Mouse (Mus musculus) left cerebral cortex, adult 11 months (tissue): ENCODE measurements at regions not wholly inside any gene's neighbourhood (a gene's known extent, or its start where the extent isn't known, plus 50 kb on each side); places are given as distances from the start of the nearest gene placed in this dataset.

Experiments
- DNase-seq: peaks from one replicate; pipeline ENCODE4 v3.0.0; 2022; ENCODE audit warnings: low spot score

- no peak for DNase-seq
These were observed 162.8 kb downstream of the Fzd1 start for GRCm38 (mm10) chr5:4595010-4595409.

DNA sequence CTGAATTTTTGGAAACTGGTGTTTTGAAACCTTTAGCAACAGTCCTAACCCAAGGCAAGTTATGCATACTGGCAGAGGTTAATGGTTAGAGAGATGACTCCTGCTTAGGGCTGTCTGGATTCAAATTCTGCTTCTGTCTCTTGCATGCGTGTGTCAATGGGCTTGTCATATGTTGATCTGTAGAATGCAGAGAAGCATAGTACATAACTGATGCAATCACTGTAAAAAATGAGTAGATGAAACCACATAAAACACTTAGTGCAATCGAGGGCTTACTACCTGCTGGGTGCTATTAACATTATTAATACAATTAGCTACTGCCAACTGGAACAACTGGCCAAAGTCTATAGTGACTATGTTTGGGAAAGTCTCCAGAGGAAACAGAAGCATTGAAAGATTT, 163.3 kb downstream of the Fzd1 start:
- no peak for DNase-seq

DNA sequence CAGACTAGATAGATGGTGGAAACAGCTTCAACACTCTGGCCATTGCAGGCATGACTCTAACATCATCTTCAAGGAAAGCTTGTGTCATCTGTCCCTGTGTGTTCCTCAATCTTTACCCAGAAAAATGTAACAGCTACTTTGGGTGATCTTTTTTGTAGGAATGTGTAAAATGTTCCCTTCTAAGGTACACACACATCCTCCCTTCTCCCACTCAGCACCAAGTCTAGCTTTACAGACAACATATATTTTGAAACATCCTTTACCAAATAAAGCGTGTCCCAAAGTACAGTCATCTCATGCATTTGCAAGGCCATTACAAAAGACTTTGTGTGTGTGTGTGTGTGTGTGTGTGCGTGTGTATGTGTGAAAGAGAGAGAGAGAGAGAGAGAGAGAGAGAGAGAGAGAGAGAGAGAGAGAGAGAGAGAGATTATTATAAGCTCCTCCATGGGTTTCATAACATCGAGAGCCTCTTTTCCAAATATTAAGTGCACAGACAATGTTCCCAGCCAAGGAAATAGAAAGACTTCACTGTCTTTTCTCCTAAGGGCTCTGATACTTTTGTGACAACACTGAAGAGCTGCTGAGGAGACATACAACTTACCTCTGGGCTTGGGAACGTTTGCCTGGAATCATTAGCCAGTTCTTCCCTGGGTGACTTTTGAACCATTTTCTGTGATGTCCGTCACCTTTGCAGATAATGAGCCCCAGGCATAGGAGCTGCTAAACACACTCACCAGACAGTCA, 164.0 kb downstream of the Fzd1 start:
- DNase-seq, result no peak

DNA sequence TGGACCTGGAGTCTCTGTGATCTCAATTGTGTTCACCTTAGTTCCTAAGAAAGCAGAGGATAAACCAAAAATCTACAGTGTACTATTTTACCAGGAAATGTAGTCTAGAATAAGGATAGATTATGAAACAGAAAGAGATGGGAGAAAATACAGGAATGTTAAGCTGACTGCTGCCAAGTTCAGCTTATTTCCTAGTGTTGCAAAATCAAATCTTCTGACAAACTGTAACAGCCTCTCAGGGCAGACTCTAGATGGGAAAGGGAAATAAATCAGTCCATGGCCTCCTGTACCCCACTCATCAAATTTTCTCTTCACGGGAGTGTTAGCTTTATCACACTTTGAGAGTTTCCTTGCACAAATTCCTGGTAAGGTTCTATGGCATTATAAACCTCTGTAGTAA, 166.1 kb downstream of the Fzd1 start:
- no peak for DNase-seq

DNA sequence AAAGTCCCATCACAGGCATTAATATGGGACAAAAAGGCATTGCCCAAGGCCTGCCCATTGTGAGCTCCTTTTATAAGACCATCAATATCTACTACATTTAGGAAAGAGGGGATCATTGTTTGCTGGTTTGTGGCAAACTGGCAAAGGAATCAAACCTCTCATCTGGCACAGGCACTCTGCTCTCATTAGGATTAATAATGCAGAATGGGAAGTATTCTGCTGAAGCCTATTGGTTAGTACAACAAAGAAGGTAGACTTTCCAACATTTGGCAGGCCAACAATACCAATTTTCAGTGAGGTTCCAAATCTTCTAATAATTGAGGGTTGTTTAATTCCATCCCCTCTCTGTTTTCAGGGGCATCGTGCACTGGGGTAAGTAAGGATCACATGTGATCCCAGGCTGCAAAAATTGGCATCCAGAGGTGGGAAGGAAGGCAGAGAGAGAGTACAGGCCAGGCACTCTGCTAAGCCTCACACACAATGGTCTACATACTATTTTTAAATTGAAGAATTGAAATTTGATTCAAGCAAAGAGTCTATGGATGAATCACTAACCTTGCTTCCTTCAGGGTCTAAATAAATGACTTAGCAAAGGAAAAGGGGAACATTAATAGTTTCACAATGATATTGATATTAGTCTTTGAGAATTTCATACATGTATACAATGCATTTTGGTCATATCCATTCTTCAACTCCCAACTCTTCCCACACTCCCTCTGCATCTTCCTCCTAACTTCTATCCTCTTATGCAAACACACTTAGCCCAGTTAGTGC, 174.9 kb downstream of the Fzd1 start:
- no peak for DNase-seq

DNA sequence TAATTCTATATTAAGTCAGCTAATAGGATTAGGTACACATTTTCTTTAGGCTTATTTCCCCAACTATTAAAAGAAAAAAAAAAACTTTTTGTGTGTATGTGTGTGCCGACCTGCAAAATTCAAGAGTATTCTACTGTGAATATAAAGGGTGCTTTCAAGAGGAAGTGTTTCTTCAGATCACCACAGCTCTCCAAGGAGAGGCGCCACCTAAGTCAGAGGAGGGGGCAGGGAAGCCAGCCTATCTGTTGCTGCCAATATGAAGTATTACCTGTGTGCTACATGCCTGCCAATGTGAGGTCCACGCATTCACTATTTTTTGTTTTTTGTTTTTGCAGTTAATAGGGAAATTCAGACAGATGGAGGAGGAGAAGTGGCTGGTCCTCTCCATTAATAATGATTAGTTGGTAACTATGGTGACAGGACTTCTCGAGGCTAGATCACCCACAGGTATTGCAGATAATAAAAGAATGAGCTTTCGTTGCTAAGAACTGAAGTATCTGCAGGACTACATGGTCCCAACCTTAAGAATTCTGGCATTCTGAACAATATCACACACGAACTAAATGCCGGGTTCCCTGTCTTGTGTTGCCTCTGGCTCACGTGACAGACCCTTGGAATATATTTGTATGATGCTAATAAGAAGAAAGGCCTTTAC, 177.5 kb downstream of the Fzd1 start:
- DNase-seq, result no peak

DNA sequence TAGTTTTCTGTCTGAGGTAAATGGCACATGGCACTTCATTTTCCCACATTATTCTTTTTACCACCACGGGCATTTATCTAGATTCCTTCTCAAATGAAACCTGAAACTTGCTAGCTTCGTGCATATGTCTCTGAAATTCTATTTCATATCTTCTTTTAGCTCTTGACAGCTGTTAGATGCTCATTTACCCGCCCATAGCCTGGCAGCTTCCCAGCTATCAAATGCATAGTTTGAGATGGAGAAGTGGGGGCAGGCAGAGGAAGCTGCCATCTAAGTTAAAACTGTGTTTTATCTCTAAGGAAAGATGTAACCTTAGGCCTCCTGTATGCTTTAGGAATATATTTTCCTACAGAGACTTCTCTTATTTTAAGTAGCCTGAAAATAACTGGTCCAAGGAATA, 179.0 kb downstream of the Fzd1 start:
- DNase-seq, result peak; percentile 42

GRCm38 (mm10) chr5:4577179-4577578, 180.7 kb downstream of the Fzd1 start:
- no peak for DNase-seq

DNA sequence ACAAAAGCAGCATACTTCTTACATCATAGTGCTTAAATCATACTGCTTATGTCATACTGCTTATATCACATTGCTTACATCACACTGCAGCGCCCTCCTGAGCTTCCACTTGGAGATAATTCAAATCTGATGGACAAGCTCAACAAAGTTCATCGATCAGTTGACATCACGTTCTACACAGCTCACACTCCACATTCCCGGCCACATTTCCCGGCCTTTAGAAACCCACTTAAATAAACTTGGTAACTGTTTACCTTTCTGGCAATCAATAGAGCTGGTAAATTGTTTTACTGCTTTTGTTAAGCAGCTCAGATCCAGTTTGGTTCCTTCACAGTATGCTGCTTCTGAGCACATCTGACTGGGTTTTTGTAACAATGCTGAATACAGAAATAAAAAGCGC, 194.0 kb downstream of the Fzd1 start:
- DNase-seq, result no peak

- no peak for DNase-seq
These were observed 196.2 kb downstream of the Fzd1 start for GRCm38 (mm10) chr5:4561661-4562060.

DNA sequence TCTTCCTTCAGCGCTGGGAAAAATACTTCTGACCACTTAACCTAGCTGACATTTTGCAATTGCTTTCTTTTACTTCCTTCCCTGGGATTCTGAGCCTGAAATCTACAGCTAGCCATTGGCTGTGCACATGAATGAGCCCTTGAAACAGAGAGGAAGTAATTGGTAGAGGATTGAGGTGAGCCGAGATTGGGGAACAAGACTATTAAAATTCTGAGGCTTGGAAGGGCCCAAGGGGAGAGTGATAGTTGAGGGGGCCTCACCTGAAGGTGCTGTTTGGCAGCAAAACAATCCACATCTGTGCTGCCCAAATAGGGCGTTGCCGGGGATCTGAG, 196.7 kb downstream of the Fzd1 start:
- DNase-seq, result no peak

GRCm38 (mm10) chr5:4560370-4561138, 197.3 kb downstream of the Fzd1 start:
- no peak for DNase-seq

- no peak for DNase-seq
These were observed 202.9 kb downstream of the Fzd1 start for GRCm38 (mm10) chr5:4554972-4555371.

DNA sequence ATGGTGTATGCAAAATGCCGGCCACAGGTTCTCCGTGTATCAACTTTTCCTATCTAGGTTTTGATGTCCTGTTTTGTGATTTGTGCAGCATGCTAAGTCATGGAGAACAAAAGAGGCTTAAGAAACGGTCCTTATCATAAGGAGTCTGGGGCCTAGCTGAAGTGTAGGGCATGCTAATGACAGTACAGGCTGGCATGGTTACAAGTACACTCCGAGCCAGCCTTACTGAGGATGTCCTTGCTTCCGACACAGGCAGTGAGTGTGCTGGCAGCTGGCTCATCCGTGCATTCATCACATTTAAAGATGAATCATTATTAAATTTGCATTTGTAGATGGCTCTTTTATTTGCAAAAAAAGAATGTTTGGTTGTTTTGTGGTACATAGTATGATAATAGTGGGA, 219.3 kb downstream of the Fzd1 start:
- DNase-seq, result no peak

DNA sequence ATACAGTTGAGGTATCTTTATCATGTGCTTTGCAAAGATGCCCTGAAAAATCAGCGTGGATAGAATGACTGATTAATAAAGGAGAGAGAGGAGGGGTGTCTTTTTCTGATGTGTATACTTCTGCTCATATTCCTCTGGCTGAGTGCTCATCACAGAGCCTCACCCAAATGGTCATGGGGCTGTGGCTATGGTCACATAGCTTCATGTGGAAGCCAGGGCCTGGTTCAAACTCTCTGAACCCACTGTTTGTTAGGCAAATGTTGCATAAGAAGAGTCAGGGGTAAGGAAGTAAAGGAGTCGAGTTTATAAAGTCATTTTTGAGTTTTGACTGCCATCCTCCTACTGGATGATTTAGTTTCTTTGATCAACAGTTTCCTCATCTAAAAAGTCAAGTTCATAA, 221.0 kb downstream of the Fzd1 start:
- DNase-seq, result no peak

DNA sequence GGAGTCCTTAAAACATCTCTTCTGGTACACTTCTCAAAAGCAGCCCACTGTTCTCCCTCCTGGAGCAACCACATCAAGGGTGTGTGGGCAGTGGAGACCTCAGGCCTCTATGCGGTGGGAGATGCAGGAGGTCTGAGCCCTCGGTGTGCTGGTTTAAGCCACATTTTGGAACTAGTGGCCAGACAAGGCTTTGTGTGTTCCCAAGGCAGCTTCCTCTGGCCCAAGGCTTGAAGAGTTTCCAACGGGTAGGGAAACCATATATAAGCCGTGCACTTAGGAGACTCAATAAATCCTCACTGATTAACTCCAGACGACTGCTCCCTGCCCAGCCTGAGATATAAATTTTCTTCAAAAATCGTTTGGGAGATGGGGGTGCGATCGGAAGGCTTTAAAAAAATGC, 221.9 kb downstream of the Fzd1 start:
- DNase-seq, result no peak

DNA sequence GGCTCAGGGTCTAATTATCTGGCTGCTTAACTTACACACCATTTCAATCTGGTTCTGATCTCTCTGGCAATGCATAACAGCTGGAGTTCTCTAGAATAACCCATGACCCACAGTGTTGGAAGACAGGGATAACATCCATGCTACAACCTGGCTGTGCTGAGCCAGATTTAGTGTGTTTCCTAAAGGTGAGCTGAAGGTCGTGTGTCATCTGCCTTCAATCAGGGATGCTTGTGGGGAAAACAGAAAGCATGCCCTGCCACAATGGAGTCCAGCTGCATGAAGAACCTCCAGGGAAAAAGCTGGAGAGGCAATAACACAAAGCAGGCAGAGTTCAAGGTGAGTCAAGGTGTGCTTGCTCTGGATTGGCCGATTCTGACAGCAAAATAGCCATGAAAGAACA, 223.3 kb downstream of the Fzd1 start:
- no peak for DNase-seq

DNA sequence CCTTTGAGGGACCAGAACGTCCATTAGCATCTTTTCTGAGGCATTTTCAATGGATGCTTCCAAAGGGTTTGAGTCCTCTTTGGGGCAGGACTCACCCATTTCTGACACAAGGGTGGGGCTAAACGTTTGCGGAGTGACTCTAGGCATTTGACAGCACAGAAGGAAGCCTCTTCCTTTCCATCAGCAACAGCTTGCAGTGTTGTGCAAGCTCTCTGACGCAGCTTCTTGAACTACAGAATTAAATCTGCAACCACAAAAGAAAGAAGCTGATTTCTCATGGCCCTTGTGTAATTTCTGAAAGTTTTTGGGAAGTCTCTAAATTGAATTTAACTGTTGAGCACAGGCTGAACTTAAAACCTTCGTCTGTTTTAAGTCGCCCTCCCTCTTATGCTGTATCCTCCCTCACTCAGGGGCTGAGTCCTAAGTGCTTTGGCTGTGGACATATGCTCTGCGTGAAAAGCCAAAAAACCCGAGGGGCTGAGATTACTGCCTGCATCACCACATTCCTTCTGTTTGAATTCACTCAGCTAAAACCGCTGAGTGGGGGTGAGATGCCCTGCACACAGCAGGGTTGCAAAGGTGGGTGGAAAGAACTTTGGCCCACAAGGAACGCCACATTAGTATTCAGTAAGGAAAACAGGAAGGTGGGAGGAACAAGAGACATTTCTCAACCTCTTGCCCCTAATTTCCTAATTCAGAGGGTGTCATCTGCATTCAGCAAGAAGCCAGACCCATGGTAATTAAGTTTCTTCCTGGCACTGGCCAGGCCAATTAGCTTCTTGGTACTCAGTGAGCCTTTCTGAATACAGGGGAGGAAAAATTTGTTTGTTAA, 227.4 kb downstream of the Fzd1 start:
- no peak for DNase-seq

- DNase-seq, result no peak
These were observed 231.6 kb downstream of the Fzd1 start for GRCm38 (mm10) chr5:4526042-4526815.

DNA sequence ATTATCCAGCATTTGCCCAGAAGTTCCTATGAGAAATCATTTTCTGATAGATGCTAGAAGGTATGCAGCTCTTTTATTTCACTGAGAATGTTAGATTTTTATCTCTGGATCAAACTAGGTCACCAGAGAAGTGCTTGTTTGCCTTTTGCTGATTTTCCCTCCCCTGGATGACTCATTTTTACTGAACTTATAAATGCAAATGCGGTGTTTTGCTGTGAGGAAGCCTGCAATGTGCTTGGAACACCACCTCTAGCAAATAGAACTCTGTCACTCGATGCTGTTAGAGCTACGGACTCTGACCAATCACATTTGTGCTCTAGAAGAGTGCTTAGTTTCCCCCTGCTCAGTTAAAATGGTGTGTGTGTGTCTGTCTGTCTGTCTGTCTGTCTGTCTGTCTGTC, 257.2 kb downstream of the Fzd1 start:
- DNase-seq, result no peak

DNA sequence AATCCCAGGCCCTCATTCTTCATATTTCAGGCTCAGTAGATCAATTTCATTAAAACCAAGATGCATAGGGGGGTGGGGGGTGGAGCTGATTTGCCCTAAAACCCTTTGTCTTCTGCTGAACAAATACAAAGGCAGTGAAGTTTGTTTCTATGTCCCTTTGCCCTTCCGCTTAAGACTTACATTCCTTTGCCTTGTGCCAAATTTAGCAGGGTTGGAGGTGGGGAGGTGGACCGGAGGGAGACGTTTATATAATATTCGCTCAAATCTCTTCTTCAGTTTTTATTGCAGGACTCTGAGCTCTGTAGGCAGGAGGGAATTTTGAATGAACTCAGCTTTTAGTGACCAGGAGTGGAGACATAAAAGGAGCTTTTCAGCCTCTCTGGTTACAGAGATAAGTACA, 258.8 kb downstream of the Fzd1 start:
- DNase-seq, result no peak
